Mouse (Mus musculus): Measurements from ENCODE around the gene Gsx1. TPM values are rescaled to one million over a fixed set of nuclear protein-coding genes. Genes with fewer than 3 reads are reported as not detected.

Gene Gsx1
- polyA plus RNA-seq, 1 experiment from 2014 or later = not detected

Other genes with a start within 250 kb of the Gsx1 start
- gene Gtf3a, start 240.0 kb upstream of the Gsx1 start, polyA plus RNA-seq (2015; fragmentation: Nextera tagmentation; extraction: Ambion mirVana) = 83.4 and 86.0 TPM in 2 replicates
- gene Mtif3, start 224.9 kb upstream of the Gsx1 start, polyA plus RNA-seq (2015; fragmentation: Nextera tagmentation; extraction: Ambion mirVana) = 21.8 and 24.9 TPM in 2 replicates
- 13.3 and 13.9 TPM in 2 replicates for gene Lnx2, start 112.1 kb upstream of the Gsx1 start, polyA plus RNA-seq (2015; fragmentation: Nextera tagmentation; extraction: Ambion mirVana)
- 87.3 and 89.8 TPM in 2 replicates for gene Polr1d, start 111.6 kb upstream of the Gsx1 start, polyA plus RNA-seq (2015; fragmentation: Nextera tagmentation; extraction: Ambion mirVana)
- not detected in 2 replicates for gene Pdx1, start 81.3 kb downstream of the Gsx1 start, polyA plus RNA-seq (2015; fragmentation: Nextera tagmentation; extraction: Ambion mirVana)
- gene Cdx2, start 118.6 kb downstream of the Gsx1 start, polyA plus RNA-seq (2015; fragmentation: Nextera tagmentation; extraction: Ambion mirVana) = 0.47 TPM in 1 of 2 replicates, not detected in the other
- gene Urad, start 133.7 kb downstream of the Gsx1 start, polyA plus RNA-seq (2015; fragmentation: Nextera tagmentation; extraction: Ambion mirVana) = not detected in 2 replicates
- 0.26 and 0.37 TPM in 2 replicates for gene Flt3, start 211.8 kb downstream of the Gsx1 start, polyA plus RNA-seq (2015; fragmentation: Nextera tagmentation; extraction: Ambion mirVana)
- gene Pan3, start 241.5 kb downstream of the Gsx1 start, polyA plus RNA-seq (2015; fragmentation: Nextera tagmentation; extraction: Ambion mirVana) = 43.8 and 44.7 TPM in 2 replicates

All from heart, embryonic 16.5 days (tissue).